Mouse (Mus musculus): Measurements from ENCODE around the gene Washc1. TPM values are rescaled to one million over a fixed set of nuclear protein-coding genes. Genes with fewer than 3 reads are reported as not detected.

The Washc1 gene
- polyA plus RNA-seq, 1 experiment from 2014 or later: 38.5 TPM

DNA sequence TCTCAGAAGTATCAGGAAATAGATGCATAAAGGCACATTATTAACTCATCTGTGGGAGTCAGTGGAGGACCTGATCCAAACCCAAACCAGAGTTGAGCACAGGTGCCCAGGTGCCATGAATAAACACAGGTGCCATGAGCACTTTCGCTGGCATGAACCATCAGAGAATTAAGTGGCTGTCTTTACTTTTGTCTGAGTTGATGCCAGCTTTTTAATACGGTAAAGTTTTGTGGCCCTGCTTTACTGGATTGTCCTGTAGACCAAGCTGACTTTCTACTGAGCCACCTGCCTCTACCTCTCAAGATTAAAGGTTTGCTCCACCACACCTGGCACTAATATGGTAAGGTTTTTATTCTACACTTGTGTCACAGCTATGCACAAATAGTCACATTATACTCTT lies 19.3 kb upstream of the Washc1 start:
- H3K4me2 ChIP-seq (replicated peaks): no peak overlapping the region
- H3K27me3 ChIP-seq: no peaks in the 10 kb centered on the region
- H3K36me3 ChIP-seq: peaks cover 21% of the 10 kb centered on the region
- 93% methylated on average over 2 of the region's 2 CpGs for WGBS
- no peak for ATAC-seq (ENCODE audit: low FRiP score)
- no peak overlapping the region for H3K27ac ChIP-seq
- no peaks in the 10 kb centered on the region for H3K9me3 ChIP-seq (replicated peaks)
- no peak overlapping the region for H3K4me3 ChIP-seq
- no peak overlapping the region for H3K9ac ChIP-seq
- H3K4me1 ChIP-seq: no peaks in the 10 kb centered on the region

DNA sequence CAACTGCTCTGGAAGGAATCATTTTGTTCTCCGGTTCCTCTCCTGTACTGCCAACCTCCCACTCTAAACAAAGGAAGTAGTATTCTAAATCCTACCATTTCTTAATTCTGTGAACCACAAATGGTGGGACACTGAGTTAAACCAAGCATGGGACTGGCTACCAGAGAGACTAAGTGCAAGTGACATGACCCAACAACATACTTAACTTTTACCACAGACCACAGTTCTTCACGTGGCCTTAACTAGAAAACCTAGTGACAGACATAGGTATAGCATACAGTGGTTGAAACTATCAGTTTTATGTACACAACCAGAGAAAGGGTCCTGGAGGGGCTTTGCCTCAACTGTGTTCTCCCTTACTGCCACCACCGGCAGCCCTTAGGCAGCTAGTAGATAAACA lies 18.7 kb upstream of the Washc1 start:
- H3K4me1 ChIP-seq: no peaks in the 10 kb centered on the region
- H3K27ac ChIP-seq: no peak overlapping the region
- H3K4me2 ChIP-seq (replicated peaks): no peak overlapping the region
- 84% methylated on average over 3 of the region's 3 CpGs for WGBS
- no peak for ATAC-seq (ENCODE audit: low FRiP score)
- H3K9ac ChIP-seq: no peak overlapping the region
- H3K27me3 ChIP-seq: no peaks in the 10 kb centered on the region
- H3K36me3 ChIP-seq: peaks cover 21% of the 10 kb centered on the region; the same call in 1 of the 2 replicates
- no peak overlapping the region for H3K4me3 ChIP-seq
- H3K9me3 ChIP-seq (replicated peaks): no peaks in the 10 kb centered on the region

DNA sequence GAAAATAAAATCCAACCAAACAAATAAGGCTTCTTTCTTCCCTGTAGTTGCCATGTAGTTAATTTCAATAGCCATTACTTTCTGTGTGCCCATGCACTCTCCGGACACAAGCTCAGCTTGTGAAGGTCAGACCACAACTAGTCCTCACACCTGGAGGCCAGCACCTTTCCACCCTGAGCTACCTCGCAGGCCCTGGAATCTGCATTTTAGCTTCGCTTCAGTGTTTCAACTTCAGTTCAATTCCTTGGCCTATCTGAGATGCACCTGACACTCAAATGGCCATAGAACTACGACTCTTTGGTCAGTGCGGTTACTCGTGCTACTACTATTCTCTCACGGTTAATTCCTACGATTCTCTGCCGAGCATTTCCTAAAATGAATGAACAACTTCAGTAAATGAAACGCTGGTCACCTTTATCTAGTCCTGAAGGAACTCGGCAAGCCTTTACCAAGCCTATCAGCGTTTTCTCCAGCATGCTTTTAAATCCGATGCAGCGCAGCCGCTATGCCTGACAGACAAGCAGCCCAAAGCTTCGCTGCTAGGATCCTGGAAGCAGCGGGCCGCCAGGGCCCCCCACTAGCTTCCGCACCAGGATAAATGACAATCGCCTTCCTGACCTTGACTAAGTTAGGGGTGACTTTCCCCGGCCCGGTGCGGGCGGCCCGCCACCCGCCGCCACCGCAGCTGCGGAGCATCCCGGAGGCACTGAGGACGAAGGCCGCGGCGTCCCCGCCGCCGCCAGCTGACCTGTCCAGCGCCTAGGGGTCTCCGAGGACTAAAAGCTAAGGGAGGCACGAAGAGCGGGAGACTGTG lies 10.6 kb upstream of the Washc1 start:
- Histone ChIP-seq H3K9ac (peak overlapping the region; percentile 91), H3K27me3 (no peaks in the 10 kb centered on the region), H3K4me3 (peak overlapping the region; percentile 82), H3K27ac (peak overlapping the region; percentile 96), H3K4me1 (peaks cover 14% of the 10 kb centered on the region), H3K9me3 (replicated peaks) (no peaks in the 10 kb centered on the region), H3K4me2 (replicated peaks) (peak overlapping the region; percentile 95), H3K36me3 (no peaks in the 10 kb centered on the region)
- no peak for ATAC-seq (ENCODE audit: low FRiP score)
- WGBS: under 1% methylated on average over 41 of the region's 41 CpGs

DNA sequence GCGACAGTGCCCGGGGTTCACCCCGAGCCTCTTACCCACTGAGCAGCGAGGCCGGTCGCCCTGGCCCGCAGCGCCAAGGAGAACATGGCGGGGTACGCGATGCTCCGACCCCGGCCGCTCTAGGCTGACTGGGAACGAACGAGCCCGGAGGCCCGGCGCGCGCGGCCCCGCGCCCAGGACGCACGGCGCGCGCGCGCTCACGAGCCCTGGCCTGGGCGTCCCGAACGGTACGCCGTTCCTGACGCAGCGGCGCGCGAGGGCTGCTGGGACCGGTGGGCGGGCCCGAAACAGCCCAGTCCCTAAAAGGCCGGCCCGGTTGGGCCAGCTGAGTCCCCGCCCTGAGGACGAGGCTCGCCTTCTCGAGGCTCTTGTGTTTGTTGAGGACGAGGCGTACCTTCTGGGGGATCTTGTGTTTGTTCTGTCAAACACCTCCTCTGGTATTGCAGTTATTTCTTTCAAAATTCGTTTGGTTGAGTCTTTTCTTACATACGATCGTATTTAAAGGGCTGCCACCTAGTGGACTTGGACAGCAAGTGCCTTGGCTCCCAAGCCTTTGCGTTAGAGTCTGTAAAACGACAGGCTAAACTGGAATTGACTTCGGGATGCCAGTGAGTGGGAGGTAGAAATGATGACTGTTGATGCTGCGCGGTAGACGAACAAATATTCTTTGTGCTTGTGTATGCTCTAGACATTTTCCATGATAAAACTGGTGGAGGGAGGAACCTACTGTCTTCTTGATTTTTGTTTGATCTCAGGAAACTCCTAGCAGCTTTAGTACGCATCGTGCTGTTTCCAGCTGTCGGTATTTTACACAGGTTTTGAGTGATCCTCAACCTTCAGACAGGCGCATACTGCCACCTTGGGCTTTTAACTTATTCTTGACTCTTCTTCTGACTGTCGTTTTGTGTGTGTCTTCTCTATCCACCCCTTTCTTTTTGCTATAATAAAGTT lies 9.7 kb upstream of the Washc1 start, which contains the start of gene Ndufv2:
Ndufv2 (minus strand) TSS at position 180 of the 951 bp plus-strand sequence.
- Histone ChIP-seq H3K4me3 (peak within 1 kb of the TSS; percentile 82), H3K4me2 (replicated peaks) (peak within 1 kb of the TSS; percentile 95), H3K27ac (peak within 1 kb of the TSS; percentile 96), H3K4me1 (peaks cover 14% of the 10 kb centered on the region), H3K9ac (peak within 1 kb of the TSS; percentile 91), H3K36me3 (no peaks in the 10 kb centered on the region), H3K9me3 (replicated peaks) (no peaks in the 10 kb centered on the region), H3K27me3 (no peaks in the 10 kb centered on the region)
- ATAC-seq (ENCODE audit: low FRiP score): peak; percentile 99
- WGBS: 1% methylated on average over 62 of the region's 67 CpGs

DNA sequence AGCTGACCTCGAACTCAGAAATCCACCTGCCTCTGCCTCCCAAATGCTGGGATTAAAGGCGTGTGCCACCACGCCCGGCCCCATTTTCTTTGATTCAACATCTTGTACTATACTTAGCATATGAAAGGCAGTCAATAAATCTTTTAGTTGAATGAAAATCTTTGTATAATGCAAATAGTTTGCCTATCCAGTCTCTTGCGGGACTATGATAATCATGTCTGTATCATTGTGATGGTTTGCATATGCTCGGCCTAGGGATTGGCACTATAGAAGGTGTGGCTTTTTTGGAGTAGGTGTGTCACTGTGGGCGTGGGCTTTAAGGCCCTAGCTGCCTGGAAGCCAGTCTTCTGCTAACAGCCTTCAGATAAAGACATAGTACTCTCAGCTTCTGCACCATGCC lies 7.3 kb upstream of the Washc1 start:
- ATAC-seq (ENCODE audit: low FRiP score): no peak
- Histone ChIP-seq H3K4me1 (peaks cover 14% of the 10 kb centered on the region), H3K9me3 (replicated peaks) (no peaks in the 10 kb centered on the region)

DNA sequence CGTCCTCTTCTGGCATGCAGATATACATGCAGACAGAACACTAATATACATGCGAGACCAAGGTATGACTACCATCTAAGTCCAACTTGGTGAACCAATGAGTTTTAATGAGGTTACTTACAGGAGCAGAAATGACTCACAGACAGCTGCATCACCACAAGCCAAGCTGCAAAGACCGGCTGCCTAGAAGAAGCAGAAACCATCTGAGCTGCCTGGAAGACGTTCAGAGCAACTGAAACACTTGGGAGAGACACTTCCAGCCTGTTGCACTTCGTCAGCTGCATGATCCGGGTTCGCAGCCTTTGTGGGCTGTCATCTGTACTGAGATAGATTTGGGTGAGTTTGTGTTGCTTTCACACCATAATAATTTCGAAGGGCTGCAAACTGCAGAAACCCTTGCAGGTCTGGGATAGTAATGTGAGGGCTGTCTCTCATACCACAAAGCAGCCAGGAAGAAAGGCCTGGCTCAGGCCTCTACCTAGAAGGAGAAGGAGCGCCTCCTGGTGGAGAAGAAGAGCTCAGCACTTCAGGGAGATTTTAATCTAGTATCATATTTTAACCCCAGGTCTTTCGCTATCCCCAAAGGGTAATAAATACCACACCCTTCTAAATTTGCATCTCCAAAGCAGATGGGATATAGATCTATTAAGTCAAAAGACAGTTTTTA lies 4.6 kb upstream of the Washc1 start:
- WGBS: 59% methylated on average over 10 of the region's 10 CpGs
- no peak overlapping the region; the same call in 1 of the 2 replicates for H3K27ac ChIP-seq
- H3K4me1 ChIP-seq: peaks cover 4% of the 10 kb centered on the region
- no peak overlapping the region for H3K9ac ChIP-seq
- no peak overlapping the region for H3K4me3 ChIP-seq
- no peaks in the 10 kb centered on the region for H3K27me3 ChIP-seq
- no peak overlapping the region for H3K4me2 ChIP-seq (replicated peaks)
- H3K36me3 ChIP-seq: no peaks in the 10 kb centered on the region
- H3K9me3 ChIP-seq (replicated peaks): no peaks in the 10 kb centered on the region
- ATAC-seq (ENCODE audit: low FRiP score): no peak

More for the DNA sequence above, 7.3 kb upstream of the Washc1 start:
- Histone ChIP-seq H3K27me3 (no peaks in the 10 kb centered on the region), H3K36me3 (no peaks in the 10 kb centered on the region), H3K27ac (no peak overlapping the region), H3K4me2 (replicated peaks) (no peak overlapping the region), H3K9ac (no peak overlapping the region), H3K4me3 (no peak overlapping the region)
- WGBS: 86% methylated on average over 7 of the region's 7 CpGs

DNA sequence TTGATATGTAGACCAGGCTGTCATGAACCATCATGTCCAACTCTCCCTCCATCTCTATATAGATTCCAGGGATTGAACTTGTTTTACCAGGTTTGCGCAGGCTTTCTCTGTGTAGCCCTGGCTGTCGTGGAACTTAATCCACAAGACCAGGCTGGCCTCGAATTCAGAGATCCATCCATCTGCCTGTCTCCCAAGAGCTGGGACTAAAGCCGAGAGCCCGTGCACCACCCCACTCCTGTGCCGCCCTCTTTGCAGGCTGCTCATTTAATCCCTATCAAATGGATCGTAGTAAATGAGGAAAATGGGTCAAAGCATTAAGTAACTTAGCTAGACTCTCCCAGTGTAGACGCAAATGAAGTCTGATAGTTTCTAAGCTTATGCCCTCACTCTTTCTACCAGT lies 3.9 kb upstream of the Washc1 start:
- Histone ChIP-seq H3K4me3 (no peak overlapping the region), H3K4me2 (replicated peaks) (no peak overlapping the region), H3K4me1 (peaks cover 10% of the 10 kb centered on the region), H3K27ac (no peak overlapping the region), H3K27me3 (no peaks in the 10 kb centered on the region), H3K36me3 (no peaks in the 10 kb centered on the region), H3K9me3 (replicated peaks) (no peaks in the 10 kb centered on the region), H3K9ac (no peak overlapping the region)
- ATAC-seq (ENCODE audit: low FRiP score): no peak
- 66% methylated on average over 8 of the region's 8 CpGs for WGBS

DNA sequence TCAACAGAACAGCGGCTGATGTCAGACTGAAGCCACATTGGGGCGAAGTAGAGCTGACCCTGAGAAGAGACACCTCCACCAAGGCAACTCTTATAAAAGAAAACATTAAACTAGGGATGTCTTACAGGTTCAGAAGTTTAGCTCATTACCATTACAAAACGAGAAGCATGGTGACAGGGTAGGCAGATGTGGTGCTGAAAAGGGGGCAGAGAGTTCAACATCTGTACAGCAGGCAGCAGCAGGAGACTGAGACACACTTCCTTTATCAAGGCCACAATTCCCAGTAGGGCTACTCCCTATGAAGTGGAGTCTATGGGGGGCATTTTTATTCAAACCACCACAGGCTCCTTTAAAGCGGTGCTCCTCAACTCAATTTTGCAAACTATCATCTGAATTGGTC lies 3.1 kb upstream of the Washc1 start:
- ATAC-seq (ENCODE audit: low FRiP score): no peak
- 80% methylated on average over 4 of the region's 4 CpGs for WGBS

DNA sequence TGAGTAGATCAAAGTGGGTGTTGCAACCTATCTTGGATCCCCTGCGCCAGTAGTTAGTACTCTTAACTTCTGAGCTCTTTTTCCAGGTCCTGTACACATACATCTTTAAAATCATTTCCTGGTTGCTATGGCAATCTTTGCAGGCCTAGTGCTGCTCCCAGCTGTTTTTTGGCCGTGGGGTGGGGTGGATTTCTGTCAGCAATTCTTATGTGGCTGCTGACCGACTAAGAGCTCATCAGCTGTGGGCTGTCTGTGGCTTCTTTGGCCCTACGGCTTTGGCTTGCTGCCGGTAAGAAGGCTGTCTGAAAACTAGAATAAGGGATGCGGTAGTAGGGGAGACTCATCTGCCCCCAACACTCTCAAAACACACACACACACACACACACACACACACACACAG lies 599 bp upstream of the Washc1 start:
- Histone ChIP-seq H3K4me3 (peak overlapping the region; percentile 84), H3K9me3 (replicated peaks) (no peaks in the 10 kb centered on the region), H3K4me1 (peaks cover 12% of the 10 kb centered on the region), H3K4me2 (replicated peaks) (peak overlapping the region; percentile 66), H3K9ac (peak overlapping the region; percentile 80), H3K27me3 (no peaks in the 10 kb centered on the region), H3K27ac (no peak overlapping the region), H3K36me3 (peaks cover 21% of the 10 kb centered on the region)
- WGBS: 48% methylated on average over 6 of the region's 6 CpGs
- ATAC-seq (ENCODE audit: low FRiP score): peak; percentile 20; the same call in 1 of the 2 replicates

More for the DNA sequence above, 3.1 kb upstream of the Washc1 start:
- Histone ChIP-seq H3K27ac (no peak overlapping the region), H3K4me2 (replicated peaks) (no peak overlapping the region), H3K9me3 (replicated peaks) (no peaks in the 10 kb centered on the region), H3K9ac (no peak overlapping the region), H3K27me3 (no peaks in the 10 kb centered on the region), H3K4me1 (peaks cover 12% of the 10 kb centered on the region), H3K4me3 (no peak overlapping the region), H3K36me3 (no peaks in the 10 kb centered on the region)

DNA sequence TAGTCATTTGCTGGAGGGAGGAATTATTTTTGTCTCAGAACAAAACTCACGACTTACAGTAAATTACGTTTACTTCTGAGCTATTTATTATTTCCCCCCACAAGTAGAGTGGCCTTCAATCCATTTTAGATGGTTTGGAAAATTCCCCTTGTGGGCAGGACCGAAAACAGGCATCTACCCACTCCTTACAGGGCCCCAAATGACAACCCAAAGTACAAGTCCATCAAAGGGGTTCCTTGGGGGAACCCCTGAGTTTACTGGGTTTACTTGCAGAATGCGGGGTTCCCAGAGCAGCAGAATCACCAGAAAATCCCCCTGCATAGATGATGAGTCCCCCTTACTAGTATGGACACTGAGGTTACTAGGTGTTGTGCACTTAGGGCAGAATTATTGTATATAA lies 821 bp downstream of the Washc1 start:
- H3K27me3 ChIP-seq: no peaks in the 10 kb centered on the region
- H3K4me3 ChIP-seq: peak overlapping the region; percentile 84
- peaks cover 12% of the 10 kb centered on the region for H3K4me1 ChIP-seq
- peaks cover 35% of the 10 kb centered on the region for H3K36me3 ChIP-seq
- peak overlapping the region; percentile 80 for H3K9ac ChIP-seq
- H3K27ac ChIP-seq: no peak overlapping the region
- WGBS: 49% methylated on average over 4 of the region's 4 CpGs
- no peaks in the 10 kb centered on the region for H3K9me3 ChIP-seq (replicated peaks)
- ATAC-seq (ENCODE audit: low FRiP score): no peak
- H3K4me2 ChIP-seq (replicated peaks): peak overlapping the region; percentile 66

DNA sequence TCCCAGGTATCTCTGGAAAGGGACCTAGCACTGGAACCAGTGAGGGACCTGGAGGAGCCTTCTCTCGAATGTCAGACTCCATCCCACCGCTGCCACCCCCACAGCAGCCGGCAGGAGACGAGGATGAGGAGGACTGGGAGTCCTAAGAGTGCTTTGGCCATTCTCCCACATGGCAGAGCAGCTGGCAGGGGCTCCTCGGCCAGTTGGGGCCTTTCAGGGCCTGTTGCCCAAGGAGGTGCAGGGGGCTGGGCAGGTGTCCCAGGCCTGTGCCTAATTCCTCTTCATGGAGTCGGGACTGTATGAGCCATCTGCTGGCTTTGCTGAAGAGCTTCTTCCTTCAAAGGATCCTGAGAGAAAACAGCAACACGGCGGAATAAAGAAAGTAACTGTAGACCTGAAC lies 7.6 kb downstream of the Washc1 start:
- Histone ChIP-seq H3K9ac (no peak overlapping the region), H3K27me3 (no peaks in the 10 kb centered on the region), H3K4me3 (no peak overlapping the region), H3K4me2 (replicated peaks) (no peak overlapping the region), H3K27ac (no peak overlapping the region), H3K36me3 (peaks cover 59% of the 10 kb centered on the region), H3K9me3 (replicated peaks) (no peaks in the 10 kb centered on the region), H3K4me1 (peaks cover 3% of the 10 kb centered on the region)
- no peak for ATAC-seq (ENCODE audit: low FRiP score)
- 92% methylated on average over 8 of the region's 8 CpGs for WGBS

DNA sequence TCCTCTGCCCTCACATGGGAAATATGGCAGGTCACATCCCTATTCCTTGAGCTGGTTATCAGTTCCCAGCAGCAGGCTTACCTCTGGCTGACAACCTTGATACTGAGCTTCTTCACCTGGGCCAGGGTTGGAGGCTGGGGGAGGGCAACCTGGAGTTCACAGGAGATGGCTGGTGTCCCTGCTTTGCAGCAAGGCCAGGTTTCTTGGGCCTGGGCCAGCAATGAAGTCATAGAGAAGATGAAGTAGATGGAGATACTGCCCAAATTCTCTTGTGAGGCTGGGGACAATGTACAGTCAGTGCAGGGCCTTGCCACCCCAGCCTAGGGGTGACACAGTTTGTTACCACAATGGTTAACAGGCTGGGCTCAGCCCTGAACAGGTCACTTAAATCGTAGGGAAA lies 9.4 kb downstream of the Washc1 start:
- Histone ChIP-seq H3K9ac (no peak overlapping the region), H3K4me2 (replicated peaks) (no peak overlapping the region), H3K36me3 (peaks cover 42% of the 10 kb centered on the region), H3K9me3 (replicated peaks) (no peaks in the 10 kb centered on the region), H3K27ac (no peak overlapping the region), H3K4me1 (peaks cover 7% of the 10 kb centered on the region), H3K4me3 (no peak overlapping the region), H3K27me3 (no peaks in the 10 kb centered on the region)
- WGBS: 87% methylated on average over 1 of the region's 1 CpGs
- ATAC-seq (ENCODE audit: low FRiP score): no peak

All from hindbrain, embryonic 12.5 days (tissue).